Mouse (Mus musculus) brown adipose tissue, adult 24 weeks (tissue): Measurements from ENCODE around the gene Ift172. TPM values are rescaled to one million over a fixed set of nuclear protein-coding genes. Genes with fewer than 3 reads are reported as not detected.

Experiments used
- H3K27ac ChIP-seq: fragments of 200-500 bp; replicated peaks from 2 replicates; pipeline ENCODE4 v1.5.1; 2012; ENCODE audit warnings: low read depth, mild to moderate bottlenecking, low read length
- H3K4me1 ChIP-seq: fragments of 200-500 bp; 2 replicates; pipeline ENCODE4 v1.6.1; 2012; ENCODE audit warnings: low read length, mixed read lengths; ENCODE audit not compliant: control insufficient read depth, insufficient read depth, insufficient read length
- H3K4me3 ChIP-seq: fragments of 200-500 bp; 2 replicates; pipeline ENCODE4 v1.5.1; 2012; ENCODE audit warnings: low read depth, mild to moderate bottlenecking, low read length, moderate library complexity; ENCODE audit not compliant: insufficient read depth
- polyA plus RNA-seq: library from polyadenylated mRNA; stranded (reverse); fragments of >200 nt; gene quantifications from 2 replicates; pipeline ENCODE4 v1.2.4, GENCODE M21; 2012; ENCODE audit not compliant: missing spikeins, insufficient read depth, insufficient read length

The Ift172 gene
- polyA plus RNA-seq, result 28.9 and 34.5 TPM in 2 replicates

GRCm38 (mm10) chr5:31290521-31291360, at the start of gene Ift172:
TSS of gene Ift172 (minus strand) at chr5:31291116.
- Histone ChIP-seq H3K27ac (peak within 1 kb of the TSS; percentile 82), H3K4me1 (peaks cover 2% of the 10 kb centered on the region; the same call in 1 of the 2 replicates), H3K4me3 (peak within 1 kb of the TSS; percentile 72)

GRCm38 (mm10) chr5:31328255-31328654, 37.3 kb upstream of the Ift172 start:
- H3K27ac ChIP-seq, result no peak overlapping the region
- H3K4me3 ChIP-seq, result no peak overlapping the region

GRCm38 (mm10) chr5:31326850-31327249, 35.9 kb upstream of the Ift172 start:
- H3K4me3 ChIP-seq, result no peak overlapping the region
- H3K27ac ChIP-seq, result no peak overlapping the region
- H3K4me1 ChIP-seq, result no peaks in the 10 kb centered on the region

More at GRCm38 (mm10) chr5:31328255-31328654, 37.3 kb upstream of the Ift172 start:
- H3K4me1 ChIP-seq, result no peaks in the 10 kb centered on the region

GRCm38 (mm10) chr5:31324085-31324484, 33.2 kb upstream of the Ift172 start:
- Histone ChIP-seq H3K4me1 (no peaks in the 10 kb centered on the region), H3K27ac (no peak overlapping the region), H3K4me3 (no peak overlapping the region)

GRCm38 (mm10) chr5:31322776-31323175, 31.9 kb upstream of the Ift172 start:
- Histone ChIP-seq H3K4me3 (no peak overlapping the region), H3K27ac (no peak overlapping the region), H3K4me1 (no peaks in the 10 kb centered on the region)

- Histone ChIP-seq H3K4me1 (no peaks in the 10 kb centered on the region), H3K27ac (no peak overlapping the region), H3K4me3 (no peak overlapping the region)
Observed at GRCm38 (mm10) chr5:31312806-31313205, 21.9 kb upstream of the Ift172 start.

- no peak overlapping the region for H3K27ac ChIP-seq
- H3K4me1 ChIP-seq, result no peaks in the 10 kb centered on the region
- H3K4me3 ChIP-seq, result no peak overlapping the region
Observed at GRCm38 (mm10) chr5:31303093-31303492, 12.2 kb upstream of the Ift172 start.

GRCm38 (mm10) chr5:31301866-31302265, 10.9 kb upstream of the Ift172 start:
- Histone ChIP-seq H3K4me3 (no peak overlapping the region), H3K4me1 (no peaks in the 10 kb centered on the region), H3K27ac (no peak overlapping the region)

- no peak overlapping the region for H3K4me3 ChIP-seq
- H3K27ac ChIP-seq, result no peak overlapping the region
Observed at GRCm38 (mm10) chr5:31298486-31298885, 7.6 kb upstream of the Ift172 start.

GRCm38 (mm10) chr5:31297981-31298380, 7.1 kb upstream of the Ift172 start:
- no peaks in the 10 kb centered on the region for H3K4me1 ChIP-seq
- H3K4me3 ChIP-seq, result no peak overlapping the region
- H3K27ac ChIP-seq, result no peak overlapping the region

More at GRCm38 (mm10) chr5:31298486-31298885, 7.6 kb upstream of the Ift172 start:
- H3K4me1 ChIP-seq, result no peaks in the 10 kb centered on the region

- H3K4me1 ChIP-seq, result no peaks in the 10 kb centered on the region
- H3K4me3 ChIP-seq, result no peak within 1 kb of the TSS
- H3K27ac ChIP-seq, result no peak within 1 kb of the TSS
Observed at GRCm38 (mm10) chr5:31297047-31297757, 6.3 kb upstream of the Ift172 start, which contains the start of gene Gckr. TSS of gene Gckr (plus strand) at chr5:31297443.

GRCm38 (mm10) chr5:31295606-31296141, 4.8 kb upstream of the Ift172 start, which contains the start of gene Fndc4:
TSS of gene Fndc4 (minus strand) at chr5:31296080.
- peak within 1 kb of the TSS; percentile 68 for H3K4me3 ChIP-seq
- peaks cover 2% of the 10 kb centered on the region; the same call in 1 of the 2 replicates for H3K4me1 ChIP-seq
- no peak within 1 kb of the TSS for H3K27ac ChIP-seq

GRCm38 (mm10) chr5:31294964-31295605, 4.2 kb upstream of the Ift172 start:
- no peak overlapping the region for H3K27ac ChIP-seq
- H3K4me3 ChIP-seq, result peak overlapping the region; percentile 68
- peaks cover 2% of the 10 kb centered on the region; the same call in 1 of the 2 replicates for H3K4me1 ChIP-seq

GRCm38 (mm10) chr5:31291361-31291688, 409 bp upstream of the Ift172 start:
- H3K4me1 ChIP-seq, result peaks cover 2% of the 10 kb centered on the region; the same call in 1 of the 2 replicates
- peak overlapping the region; percentile 82 for H3K27ac ChIP-seq
- peak overlapping the region; percentile 72 for H3K4me3 ChIP-seq
